Mouse (Mus musculus) embryonic facial prominence, embryonic 11.5 days (tissue): ENCODE data around the gene Grap2. TPM values are rescaled to one million over a fixed set of nuclear protein-coding genes. Genes with fewer than 3 reads are reported as not detected.

ENCODE experiments used
- ATAC-seq: fragments of 200-750 bp; cut with Nextera tagmentation; replicated peaks from 2 replicates; pipeline ENCODE4 v1.8.0; 2017; ENCODE audit warnings: low read depth; ENCODE audit not compliant: insufficient number of reproducible peaks, low FRiP score, low TSS enrichment
- DNase-seq: peaks from one replicate; pipeline ENCODE4 v3.0.0-alpha.2; 2015; ENCODE audit warnings: low spot score
- H3K27ac ChIP-seq: fragments of 300-500 bp; sonication (generic); replicated peaks from 2 replicates; pipeline ENCODE4 v1.5.1; 2014; ENCODE audit warnings: mild to moderate bottlenecking, low read depth, low read length, control low read depth
- H3K27me3 ChIP-seq: fragments of 300-500 bp; sonication (generic); 2 replicates; pipeline ENCODE4 v1.6.1; 2014; ENCODE audit warnings: mild to moderate bottlenecking, low read length, moderate library complexity, mixed read lengths; ENCODE audit not compliant: control insufficient read depth, insufficient read depth
- H3K36me3 ChIP-seq: fragments of 300-500 bp; sonication (generic); replicated peaks from 2 replicates; pipeline ENCODE4 v1.6.1; 2014; ENCODE audit warnings: low read depth, mild to moderate bottlenecking, low read length, moderate library complexity, mixed read lengths; ENCODE audit not compliant: control insufficient read depth, insufficient read depth
- H3K4me1 ChIP-seq: fragments of 300-500 bp; sonication (generic); 2 replicates; pipeline ENCODE4 v1.6.1; 2014; ENCODE audit warnings: low read length, mixed read lengths; ENCODE audit not compliant: control insufficient read depth, insufficient read depth
- H3K4me2 ChIP-seq: fragments of 300-500 bp; sonication (generic); 2 replicates; pipeline ENCODE4 v1.6.1; 2014; ENCODE audit warnings: low read depth, mild to moderate bottlenecking, control low read depth, low read length, moderate library complexity
- H3K4me3 ChIP-seq: fragments of 300-500 bp; sonication (generic); 2 replicates; pipeline ENCODE4 v1.5.1; 2014; ENCODE audit warnings: low read depth, low read length, control low read depth
- H3K9ac ChIP-seq: fragments of 300-500 bp; sonication (generic); replicated peaks from 2 replicates; pipeline ENCODE4 v1.6.1; 2014; ENCODE audit warnings: mild to moderate bottlenecking, control low read depth, low read length
- H3K9me3 ChIP-seq: fragments of 300-500 bp; sonication (generic); replicated peaks from 2 replicates; pipeline ENCODE4 v1.6.1; 2016; ENCODE audit warnings: mild to moderate bottlenecking, low read length, inconsistent platforms, mixed read lengths; ENCODE audit not compliant: control insufficient read depth
- WGBS: fragments of 180-500 bp; shearing (Covaris S2); extraction: QIAGEN DNeasy Blood & Tissue Kit; methylation state at CpG from one replicate; pipeline ENCODE4 v1.1.7; 2014; 5-methylcytosine and 5-hydroxymethylcytosine counted together
- polyA plus RNA-seq: library from polyadenylated mRNA; unstranded; fragments of >200 nt; fragmentation: Nextera tagmentation; extraction: Ambion mirVana; gene quantifications from 2 replicates; pipeline ENCODE4 v1.2.1, GENCODE M21; 2014

The Grap2 gene
- polyA plus RNA-seq: 3.5 and 3.6 TPM in 2 replicates

DNA sequence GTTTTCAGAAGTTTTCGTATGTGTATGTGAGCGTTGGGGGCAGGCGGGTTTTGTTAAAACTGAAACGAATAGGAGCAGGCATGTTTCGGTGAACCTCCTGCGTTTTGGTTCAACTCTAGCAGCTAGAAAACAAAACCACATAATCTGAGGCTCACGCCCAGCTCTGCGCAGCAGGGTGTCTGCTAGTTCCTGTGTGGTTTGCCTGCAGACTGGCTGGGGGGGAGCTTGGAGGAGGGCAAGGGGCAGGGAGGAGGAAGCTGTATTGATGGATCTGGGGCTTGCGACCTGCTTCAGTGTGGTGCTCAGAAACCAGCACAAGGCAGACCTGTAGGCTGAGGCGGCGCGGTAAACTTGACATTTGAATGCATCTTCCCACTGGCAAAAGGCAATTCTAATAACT, at the start of gene Grap2:
Gene Grap2, plus strand, starts transcription at position 304 of the 400 bp plus-strand sequence.
- ATAC-seq (no peak), DNase-seq (no peak)
- Histone ChIP-seq H3K27me3 (no peaks in the 10 kb centered on the region; the same call in 1 of the 2 replicates), H3K9ac (no peak within 1 kb of the TSS), H3K4me2 (no peak within 1 kb of the TSS), H3K4me3 (no peak within 1 kb of the TSS), H3K36me3 (no peaks in the 10 kb centered on the region), H3K27ac (no peak within 1 kb of the TSS), H3K9me3 (no peaks in the 10 kb centered on the region), H3K4me1 (no peaks in the 10 kb centered on the region)
- WGBS: 61% methylated on average over 12 of the region's 12 CpGs

DNA sequence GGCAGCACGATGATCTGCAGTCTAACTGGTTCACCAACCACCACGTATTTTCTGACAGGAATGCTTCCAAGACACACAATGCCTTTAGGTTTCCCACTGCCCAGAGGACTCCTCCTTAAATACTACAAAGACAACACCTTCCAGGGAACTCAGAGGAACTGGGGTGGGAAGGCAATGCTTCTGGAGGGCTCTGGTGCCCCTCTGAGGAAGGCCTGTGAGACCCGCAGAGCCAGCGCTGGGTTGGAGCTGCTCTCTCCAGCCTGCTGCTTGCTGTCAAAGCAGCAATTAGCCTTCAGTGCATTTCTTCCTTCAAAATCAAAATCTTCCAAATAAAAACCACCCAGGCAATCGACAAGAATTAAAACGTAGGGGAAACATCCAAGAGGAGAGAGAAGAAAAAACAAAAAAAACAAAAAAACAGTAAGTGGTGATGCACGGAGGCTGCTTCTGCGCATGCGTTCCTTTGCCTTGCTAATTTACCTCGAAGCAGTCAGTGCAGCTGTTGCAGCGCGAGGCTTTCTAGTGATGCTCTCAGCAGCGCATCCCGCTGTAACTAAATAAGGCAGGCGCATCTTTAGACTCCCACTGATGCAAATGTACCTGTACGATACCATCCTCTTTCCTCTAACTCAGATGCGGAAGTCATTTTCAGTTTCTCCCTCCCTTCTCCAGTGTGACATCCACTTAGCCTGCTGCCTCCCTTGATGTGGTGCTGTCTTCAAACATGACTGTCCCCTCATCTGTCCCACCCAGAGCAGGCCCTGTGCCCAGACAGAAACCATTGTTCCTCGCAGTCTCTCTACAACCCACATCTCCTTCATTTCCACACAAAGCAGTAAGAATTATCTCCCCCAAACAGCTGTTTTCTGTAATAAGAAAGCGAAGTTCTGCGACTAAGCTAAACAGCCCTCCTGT, 42.2 kb upstream of the Grap2 start:
- WGBS: 44% methylated on average over 20 of the region's 20 CpGs
- Histone ChIP-seq H3K27ac (no peak overlapping the region), H3K4me1 (no peaks in the 10 kb centered on the region), H3K27me3 (no peaks in the 10 kb centered on the region), H3K9me3 (no peaks in the 10 kb centered on the region), H3K4me2 (no peak overlapping the region; the same call in 1 of the 2 replicates), H3K9ac (no peak overlapping the region), H3K36me3 (no peaks in the 10 kb centered on the region), H3K4me3 (no peak overlapping the region)
- no peak for ATAC-seq
- peak; percentile 56 for DNase-seq

DNA sequence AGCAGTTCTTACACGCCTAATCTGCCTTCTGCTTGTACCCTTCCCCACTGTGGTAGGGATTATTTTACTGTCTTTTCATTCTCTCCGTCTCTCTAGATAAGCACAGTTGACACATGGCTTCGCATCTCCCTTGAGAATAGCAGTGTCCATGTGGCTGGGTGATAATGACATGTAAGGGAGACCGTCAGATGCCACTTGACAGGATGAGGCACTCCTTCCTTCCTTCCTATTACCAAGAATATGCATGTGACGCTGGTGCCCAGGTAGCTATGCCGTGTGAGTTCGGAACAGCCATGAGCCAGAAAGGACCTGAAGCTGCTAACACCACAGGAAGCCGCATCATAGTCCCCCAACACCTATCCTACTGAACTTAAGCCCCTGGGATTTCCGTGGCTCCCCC, 41.4 kb upstream of the Grap2 start:
- no peak overlapping the region for H3K4me2 ChIP-seq
- H3K27me3 ChIP-seq: no peaks in the 10 kb centered on the region
- ATAC-seq: no peak
- 87% methylated on average over 9 of the region's 9 CpGs for whole genome bisulfite sequencing
- no peaks in the 10 kb centered on the region for H3K9me3 ChIP-seq
- H3K4me1 ChIP-seq: no peaks in the 10 kb centered on the region
- no peaks in the 10 kb centered on the region for H3K36me3 ChIP-seq
- DNase-seq: no peak
- H3K9ac ChIP-seq: no peak overlapping the region
- no peak overlapping the region for H3K27ac ChIP-seq
- H3K4me3 ChIP-seq: no peak overlapping the region

DNA sequence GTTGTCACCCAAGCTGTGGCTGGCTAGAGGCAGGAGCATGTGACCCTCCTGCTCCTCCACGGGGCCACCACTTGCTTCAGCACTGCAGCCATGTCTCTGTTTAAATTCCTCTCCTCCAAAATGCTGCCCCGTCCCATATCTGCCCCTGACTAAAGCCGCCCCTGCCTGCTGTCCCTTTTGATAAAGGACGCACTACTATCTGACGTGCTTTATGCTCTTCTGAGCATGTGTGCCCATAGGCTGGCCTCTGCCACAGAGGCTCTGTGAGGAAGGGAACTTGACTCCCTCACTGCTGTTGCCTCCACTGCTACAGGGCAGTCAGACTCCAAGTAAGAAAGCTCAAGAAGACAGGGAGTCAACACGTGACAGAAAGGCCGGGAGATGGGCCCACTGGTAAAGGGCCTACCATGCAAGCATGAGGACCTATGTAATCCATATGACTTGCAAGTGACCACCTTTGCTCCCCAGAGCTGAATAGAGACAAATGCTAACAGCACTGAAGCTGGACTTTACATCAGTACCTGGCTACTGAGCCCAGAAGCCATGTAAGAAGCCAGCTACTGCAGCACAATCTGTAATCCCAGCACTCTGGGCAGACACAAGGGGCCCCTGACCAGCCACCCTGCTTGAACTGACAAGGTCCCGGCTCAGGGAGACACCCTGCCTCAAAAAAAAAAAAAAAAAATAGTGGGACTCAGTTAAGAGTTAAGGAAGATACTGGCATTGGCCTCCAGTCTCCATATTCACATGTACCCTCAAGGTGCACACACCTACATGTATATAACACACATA, 39.9 kb upstream of the Grap2 start:
- Histone ChIP-seq H3K9ac (no peak overlapping the region), H3K27me3 (no peaks in the 10 kb centered on the region), H3K4me1 (no peaks in the 10 kb centered on the region), H3K27ac (no peak overlapping the region), H3K4me2 (no peak overlapping the region), H3K4me3 (no peak overlapping the region), H3K36me3 (no peaks in the 10 kb centered on the region), H3K9me3 (no peaks in the 10 kb centered on the region)
- WGBS: 82% methylated on average over 8 of the region's 8 CpGs
- DNase-seq (no peak), ATAC-seq (no peak)

DNA sequence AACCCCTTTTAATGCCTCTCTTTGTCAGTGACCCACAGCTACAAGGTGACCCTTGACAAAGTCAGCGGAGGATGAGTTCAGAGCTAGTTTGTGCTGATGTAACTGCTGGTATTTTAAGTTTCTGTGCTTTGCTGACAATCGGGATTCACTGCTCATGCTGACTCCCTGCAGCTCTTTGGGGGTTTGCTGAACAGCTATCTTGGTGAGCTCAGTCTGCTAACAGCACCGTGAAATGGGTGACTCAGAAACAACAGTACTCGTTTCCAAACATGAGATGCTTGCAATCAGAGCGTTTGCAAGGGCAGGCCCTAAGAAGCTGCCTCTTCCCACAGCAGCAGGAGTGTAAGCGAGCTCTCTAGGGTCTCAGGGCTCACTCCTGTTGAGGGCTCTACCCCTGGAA, 39.1 kb upstream of the Grap2 start:
- Histone ChIP-seq H3K4me3 (no peak overlapping the region), H3K27ac (no peak overlapping the region), H3K4me1 (no peaks in the 10 kb centered on the region), H3K9ac (no peak overlapping the region), H3K9me3 (no peaks in the 10 kb centered on the region), H3K36me3 (no peaks in the 10 kb centered on the region), H3K27me3 (no peaks in the 10 kb centered on the region), H3K4me2 (no peak overlapping the region)
- no peak for ATAC-seq
- 59% methylated on average over 6 of the region's 6 CpGs for WGBS
- no peak for DNase-seq

DNA sequence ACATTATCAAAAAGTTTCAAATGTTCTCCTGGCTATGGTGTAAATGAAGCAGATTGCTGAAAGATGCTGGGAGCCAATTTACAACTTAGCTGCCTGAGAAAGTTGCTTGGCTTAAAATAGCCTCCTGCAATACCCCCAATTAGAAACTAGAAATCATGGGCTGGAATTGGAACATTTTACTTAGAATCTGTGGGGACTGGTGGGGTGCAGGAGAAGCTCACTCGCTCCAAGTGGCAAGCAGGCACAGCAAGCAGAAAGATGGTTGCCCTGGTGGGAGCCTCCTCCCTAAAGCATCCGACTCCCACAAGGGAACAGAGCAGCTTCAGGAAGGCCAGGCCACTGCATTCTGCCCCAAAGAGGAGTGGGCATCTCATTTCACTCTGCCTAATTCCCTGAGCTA, 36.3 kb upstream of the Grap2 start:
- Histone ChIP-seq H3K9me3 (no peaks in the 10 kb centered on the region), H3K9ac (no peak overlapping the region), H3K36me3 (no peaks in the 10 kb centered on the region), H3K27ac (no peak overlapping the region), H3K27me3 (no peaks in the 10 kb centered on the region), H3K4me2 (no peak overlapping the region), H3K4me1 (no peaks in the 10 kb centered on the region), H3K4me3 (no peak overlapping the region)
- DNase-seq (no peak), ATAC-seq (no peak)
- 75% methylated on average over 2 of the region's 2 CpGs for WGBS

DNA sequence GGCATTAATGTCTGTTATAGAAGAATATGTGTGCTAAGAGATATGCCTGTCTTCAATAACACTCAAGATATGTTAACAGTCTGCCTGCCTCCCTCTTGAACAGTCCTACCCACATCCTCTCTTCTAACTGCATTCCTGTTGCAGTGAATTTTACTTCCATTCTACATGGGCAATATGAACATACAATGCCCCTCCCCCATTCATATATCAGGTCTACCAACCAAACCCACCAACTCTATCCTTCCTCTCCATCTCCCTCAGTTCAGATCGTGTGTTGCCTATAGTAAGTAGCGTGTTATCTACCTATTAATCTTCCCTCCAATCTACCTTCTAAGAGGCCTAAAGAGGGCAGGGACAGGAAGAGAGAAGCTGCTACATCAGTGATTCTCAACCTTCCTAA, 34.3 kb upstream of the Grap2 start:
- no peak overlapping the region for H3K9ac ChIP-seq
- WGBS: 95% methylated on average over 2 of the region's 2 CpGs
- DNase-seq (no peak), ATAC-seq (no peak)
- no peaks in the 10 kb centered on the region for H3K36me3 ChIP-seq
- no peak overlapping the region for H3K4me3 ChIP-seq
- no peak overlapping the region for H3K4me2 ChIP-seq
- no peaks in the 10 kb centered on the region for H3K4me1 ChIP-seq
- H3K27ac ChIP-seq: no peak overlapping the region
- no peaks in the 10 kb centered on the region for H3K27me3 ChIP-seq
- no peaks in the 10 kb centered on the region for H3K9me3 ChIP-seq
